Mouse (Mus musculus): ENCODE data around the gene Syn3.

- no peak for TF ChIP-seq POLR2A (IDR thresholded peaks at IDR 0.05; ENCODE audit: extremely low read depth, insufficient read depth, low read length)
- no peak for TF ChIP-seq CTCF (IDR thresholded peaks at IDR 0.05; ENCODE audit: extremely low read depth, insufficient read depth, low read length)
These were observed 468.0 kb downstream of the Syn3 start for GRCm38 (mm10) chr10:86030743-86031142.

Data from cortical plate, adult 2 months (tissue).